In the genomic region with DNA sequence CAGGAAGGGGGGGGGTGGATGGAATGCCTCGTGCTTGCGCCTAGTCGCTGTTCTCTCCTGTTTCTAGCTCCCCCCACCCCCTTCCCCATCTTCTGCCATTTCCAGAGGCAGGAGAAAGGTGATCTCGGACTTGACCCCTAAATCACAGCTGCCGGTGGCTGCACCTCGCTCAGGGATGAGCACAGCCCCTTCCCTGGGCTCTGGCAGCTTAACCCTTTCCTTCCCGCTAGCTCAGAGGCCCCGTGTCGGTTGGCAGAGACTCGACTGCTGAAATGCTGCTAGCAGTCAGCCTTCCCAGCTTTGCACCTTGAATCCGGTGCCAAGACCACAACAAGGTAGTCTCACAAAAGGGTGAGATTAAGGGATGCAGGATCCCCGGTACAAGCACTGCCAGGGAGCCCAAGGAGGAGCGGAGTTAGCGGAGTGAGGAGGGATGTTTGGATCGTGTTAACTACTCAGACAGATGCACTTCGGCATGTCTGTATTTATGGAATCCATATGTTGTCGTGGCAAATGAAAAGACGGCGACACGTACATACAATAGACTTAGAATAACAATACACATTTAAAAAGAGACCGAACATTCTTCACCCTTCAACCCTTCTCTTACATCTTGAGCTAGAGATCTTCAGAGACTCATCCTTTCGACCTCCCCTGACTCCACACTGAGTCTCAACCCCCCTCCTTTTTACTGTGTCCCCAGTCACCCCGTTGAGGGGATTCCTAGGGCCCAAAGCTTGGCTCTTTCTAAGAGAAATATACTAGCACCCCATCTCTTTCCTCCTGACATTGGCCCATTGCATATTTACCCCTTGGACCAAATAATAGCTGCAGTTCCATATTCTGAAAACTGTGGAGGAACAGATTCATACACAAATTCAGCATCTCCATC, we compare ENCODE assay signal across 9 mouse cellular contexts.
DNase-seq lines count a peak whose midpoint lies in the region; ATAC-seq lines count a peak whose summit lies in the region.
"Had no signal": no experiment of that assay in that cellular context is flagged by ENCODE, and none has a peak within 500 bp of the region (broad histone marks: within the 10 kb centered on the region; RNA-seq: fewer than 3 reads in every experiment).

No protein-coding gene starts in this region.

- H3K9ac ChIP-seq in forebrain, embryonic 12.5 days = peak overlapping the region; percentile 36; the same call in 1 of the 2 replicates
- no peak overlapping the region for H3K9ac ChIP-seq in limb, embryonic 15.5 days

- WGBS in forebrain, embryonic 12.5 days = 2% methylated on average over 23 of the region's 23 CpGs
- 12% methylated on average over 20 of the region's 23 CpGs for WGBS in limb, embryonic 15.5 days

- H3K4me1 ChIP-seq in forebrain, embryonic 12.5 days = peaks cover 65% of the 10 kb centered on the region
- peaks cover 34% of the 10 kb centered on the region for H3K4me1 ChIP-seq in limb, embryonic 15.5 days

- DNase-seq in adrenal gland, postnatal 10 days = peak; percentile 29
- no peak for DNase-seq in adrenal gland, adult 8-10 months
- DNase-seq in CD4-positive helper T cell, adult 2 months (ENCODE audit: low read depth, low spot score) = peak; percentile 16
- no peak for DNase-seq in thymus, postnatal 36 days
- no peak for DNase-seq in thymus, postnatal 25 days
- DNase-seq in kidney, postnatal 10 days = no peak

- peak overlapping the region; percentile 46 for H3K4me2 ChIP-seq in forebrain, embryonic 12.5 days
- H3K4me2 ChIP-seq in limb, embryonic 15.5 days = peak overlapping the region; percentile 47

- H3K27me3 ChIP-seq in forebrain, embryonic 12.5 days = peaks cover 61% of the 10 kb centered on the region
- peaks cover 43% of the 10 kb centered on the region for H3K27me3 ChIP-seq in limb, embryonic 15.5 days

- H3K27ac ChIP-seq in forebrain, embryonic 12.5 days = peak overlapping the region; percentile 68; the same call in 1 of the 2 replicates
- H3K27ac ChIP-seq in limb, embryonic 15.5 days = peak overlapping the region; percentile 74
- H3K27ac ChIP-seq: macrophage had no signal

- no peak for ATAC-seq in forebrain, embryonic 12.5 days (ENCODE audit: low FRiP score)
- no peak for ATAC-seq in limb, embryonic 15.5 days (ENCODE audit: insufficient number of reproducible peaks, low FRiP score, low TSS enrichment, low read depth)

- H3K36me3 ChIP-seq in forebrain, embryonic 12.5 days (replicated peaks) = no peaks in the 10 kb centered on the region
- H3K36me3 ChIP-seq in limb, embryonic 15.5 days = no peaks in the 10 kb centered on the region

- no peaks in the 10 kb centered on the region for H3K9me3 ChIP-seq in forebrain, embryonic 12.5 days
- no peaks in the 10 kb centered on the region for H3K9me3 ChIP-seq in limb, embryonic 15.5 days

- H3K4me3 ChIP-seq in forebrain, embryonic 12.5 days (replicated peaks) = peak overlapping the region; percentile 24
- peak overlapping the region; percentile 26 for H3K4me3 ChIP-seq in limb, embryonic 15.5 days

Comparison
In these comparisons a context has a peak if more than half of its experiments do, and no peak if none do; other contexts are left out.
1. DNase-seq: peak in adrenal gland, postnatal 10 days (single experiment) and CD4-positive helper T cell, adult 2 months (single experiment); none in adrenal gland, adult 8-10 months (single experiment), thymus, postnatal 36 days (0 of 2), thymus, postnatal 25 days (single experiment) and kidney, postnatal 10 days (single experiment).